Mouse (Mus musculus): ENCODE results near the gene Cbx3. TPM values are rescaled to one million over a fixed set of nuclear protein-coding genes. Genes with fewer than 3 reads are reported as not detected.

Cbx3 gene
- polyA plus RNA-seq (2014; fragmentation: Nextera tagmentation; extraction: Ambion mirVana) = 619 and 648 TPM in 2 replicates

- Histone ChIP-seq H3K9me3 (ENCODE audit: control insufficient read depth, low read length) (no peaks in the 10 kb centered on the region), H3K4me2 (ENCODE audit: low read depth) (peak within 1 kb of the TSS; percentile 55), H3K4me1 (ENCODE audit: control insufficient read depth, insufficient read depth, low read length) (peaks cover 20% of the 10 kb centered on the region), H3K27me3 (ENCODE audit: control insufficient read depth, insufficient read depth, low read length) (no peaks in the 10 kb centered on the region), H3K9ac (ENCODE audit: low read length) (peak within 1 kb of the TSS; percentile 100), H3K4me3 (ENCODE audit: low read depth, low read length) (peak within 1 kb of the TSS; percentile 99), H3K36me3 (ENCODE audit: control insufficient read depth, insufficient read depth, low read length) (peaks cover 12% of the 10 kb centered on the region; the same call in 1 of the 2 replicates), H3K27ac (ENCODE audit: low read depth, low read length) (peak within 1 kb of the TSS; percentile 100)
- ATAC-seq (ENCODE audit: insufficient read depth, low FRiP score, low TSS enrichment) (peak; percentile 70), DNase-seq (ENCODE audit: low spot score) (peak; percentile 93)
- WGBS = under 1% methylated on average over 77 of the region's 99 CpGs
These were observed at the start of gene Cbx3 for GRCm38 (mm10) chr6:51470311-51471178. Cbx3 (plus strand) TSS chr6:51470360.

- Histone ChIP-seq H3K27me3 (ENCODE audit: control insufficient read depth, insufficient read depth, low read length) (no peaks in the 10 kb centered on the region), H3K4me3 (ENCODE audit: low read depth, low read length) (no peak overlapping the region), H3K4me1 (ENCODE audit: control insufficient read depth, insufficient read depth, low read length) (no peaks in the 10 kb centered on the region), H3K4me2 (ENCODE audit: low read depth) (no peak overlapping the region), H3K9ac (ENCODE audit: low read length) (no peak overlapping the region), H3K36me3 (ENCODE audit: control insufficient read depth, insufficient read depth, low read length) (no peaks in the 10 kb centered on the region), H3K27ac (ENCODE audit: low read depth, low read length) (no peak overlapping the region), H3K9me3 (ENCODE audit: control insufficient read depth, low read length) (no peaks in the 10 kb centered on the region)
- DNase-seq (ENCODE audit: low spot score) = no peak
- 55% methylated on average over 11 of the region's 11 CpGs for WGBS
- ATAC-seq (ENCODE audit: insufficient read depth, low FRiP score, low TSS enrichment) = no peak
These were observed 46.6 kb upstream of the Cbx3 start for GRCm38 (mm10) chr6:51423466-51424122.

GRCm38 (mm10) chr6:51424537-51424936 is 45.6 kb upstream of the Cbx3 start:
- H3K27me3 ChIP-seq (ENCODE audit: control insufficient read depth, insufficient read depth, low read length) = no peaks in the 10 kb centered on the region
- no peak overlapping the region for H3K4me2 ChIP-seq (ENCODE audit: low read depth)
- H3K36me3 ChIP-seq (ENCODE audit: control insufficient read depth, insufficient read depth, low read length) = no peaks in the 10 kb centered on the region
- no peak overlapping the region for H3K9ac ChIP-seq (ENCODE audit: low read length)
- no peak for DNase-seq (ENCODE audit: low spot score)
- H3K4me3 ChIP-seq (ENCODE audit: low read depth, low read length) = no peak overlapping the region
- WGBS = 79% methylated on average over 2 of the region's 2 CpGs
- H3K27ac ChIP-seq (ENCODE audit: low read depth, low read length) = no peak overlapping the region
- no peak for ATAC-seq (ENCODE audit: insufficient read depth, low FRiP score, low TSS enrichment)
- no peaks in the 10 kb centered on the region for H3K4me1 ChIP-seq (ENCODE audit: control insufficient read depth, insufficient read depth, low read length)
- H3K9me3 ChIP-seq (ENCODE audit: control insufficient read depth, low read length) = no peaks in the 10 kb centered on the region

GRCm38 (mm10) chr6:51432535-51433397 is 37.4 kb upstream of the Cbx3 start, which contains the start of gene Nfe2l3:
Nfe2l3 (plus strand) TSS chr6:51432670.
- Histone ChIP-seq H3K27ac (ENCODE audit: low read depth, low read length) (no peak within 1 kb of the TSS), H3K4me1 (ENCODE audit: control insufficient read depth, insufficient read depth, low read length) (peaks cover 12% of the 10 kb centered on the region), H3K4me3 (ENCODE audit: low read depth, low read length) (peak within 1 kb of the TSS; percentile 51), H3K27me3 (ENCODE audit: control insufficient read depth, insufficient read depth, low read length) (peaks cover 35% of the 10 kb centered on the region), H3K4me2 (ENCODE audit: low read depth) (peak within 1 kb of the TSS; percentile 91), H3K9ac (ENCODE audit: low read length) (peak within 1 kb of the TSS; percentile 63), H3K36me3 (ENCODE audit: control insufficient read depth, insufficient read depth, low read length) (no peaks in the 10 kb centered on the region), H3K9me3 (ENCODE audit: control insufficient read depth, low read length) (no peaks in the 10 kb centered on the region)
- ATAC-seq (ENCODE audit: insufficient read depth, low FRiP score, low TSS enrichment) = peak; percentile 84
- peak; percentile 77 for DNase-seq (ENCODE audit: low spot score)
- WGBS = under 1% methylated on average over 73 of the region's 74 CpGs

DNA sequence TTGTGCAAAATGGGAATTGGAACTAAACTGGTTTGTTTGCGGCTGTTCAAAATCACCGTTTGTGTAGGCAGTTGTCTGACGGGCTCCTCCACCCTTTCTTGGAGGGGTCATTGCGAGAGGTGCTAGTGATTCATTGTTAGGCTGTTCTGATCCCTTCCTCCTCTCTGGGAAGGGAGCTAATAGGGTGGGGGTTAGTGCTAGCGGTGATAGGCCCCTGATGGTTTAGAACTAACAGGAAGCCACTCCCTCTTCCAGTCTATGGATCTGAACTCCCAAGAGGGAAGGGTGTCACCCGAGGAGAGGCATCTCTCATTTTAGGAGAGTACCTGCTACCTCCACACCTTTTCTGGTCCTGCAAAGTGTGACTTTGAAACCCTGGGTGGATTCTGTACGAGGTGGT is 35.9 kb upstream of the Cbx3 start:
- WGBS = 26% methylated on average over 7 of the region's 7 CpGs
- peaks cover 35% of the 10 kb centered on the region for H3K27me3 ChIP-seq (ENCODE audit: control insufficient read depth, insufficient read depth, low read length)
- no peak overlapping the region for H3K27ac ChIP-seq (ENCODE audit: low read depth, low read length)
- no peaks in the 10 kb centered on the region for H3K36me3 ChIP-seq (ENCODE audit: control insufficient read depth, insufficient read depth, low read length)
- DNase-seq (ENCODE audit: low spot score) (no peak), ATAC-seq (ENCODE audit: insufficient read depth, low FRiP score, low TSS enrichment) (no peak)
- peaks cover 12% of the 10 kb centered on the region for H3K4me1 ChIP-seq (ENCODE audit: control insufficient read depth, insufficient read depth, low read length)
- H3K4me2 ChIP-seq (ENCODE audit: low read depth) = no peak overlapping the region
- no peak overlapping the region for H3K4me3 ChIP-seq (ENCODE audit: low read depth, low read length)
- no peak overlapping the region for H3K9ac ChIP-seq (ENCODE audit: low read length)
- H3K9me3 ChIP-seq (ENCODE audit: control insufficient read depth, low read length) = no peaks in the 10 kb centered on the region

GRCm38 (mm10) chr6:51437665-51438064 is 32.5 kb upstream of the Cbx3 start:
- H3K9me3 ChIP-seq (ENCODE audit: control insufficient read depth, low read length) = no peaks in the 10 kb centered on the region
- H3K27ac ChIP-seq (ENCODE audit: low read depth, low read length) = no peak overlapping the region
- peak; percentile 4 for DNase-seq (ENCODE audit: low spot score)
- peaks cover 24% of the 10 kb centered on the region for H3K27me3 ChIP-seq (ENCODE audit: control insufficient read depth, insufficient read depth, low read length)
- no peak overlapping the region for H3K9ac ChIP-seq (ENCODE audit: low read length)
- ATAC-seq (ENCODE audit: insufficient read depth, low FRiP score, low TSS enrichment) = no peak
- 91% methylated on average over 4 of the region's 4 CpGs for WGBS
- no peak overlapping the region for H3K4me3 ChIP-seq (ENCODE audit: low read depth, low read length)
- no peak overlapping the region for H3K4me2 ChIP-seq (ENCODE audit: low read depth)
- peaks cover 8% of the 10 kb centered on the region for H3K4me1 ChIP-seq (ENCODE audit: control insufficient read depth, insufficient read depth, low read length)
- no peaks in the 10 kb centered on the region for H3K36me3 ChIP-seq (ENCODE audit: control insufficient read depth, insufficient read depth, low read length)

GRCm38 (mm10) chr6:51438826-51439330 is 31.3 kb upstream of the Cbx3 start:
- Histone ChIP-seq H3K36me3 (ENCODE audit: control insufficient read depth, insufficient read depth, low read length) (no peaks in the 10 kb centered on the region), H3K27me3 (ENCODE audit: control insufficient read depth, insufficient read depth, low read length) (peaks cover 12% of the 10 kb centered on the region), H3K9ac (ENCODE audit: low read length) (no peak overlapping the region), H3K4me3 (ENCODE audit: low read depth, low read length) (no peak overlapping the region), H3K27ac (ENCODE audit: low read depth, low read length) (no peak overlapping the region), H3K4me1 (ENCODE audit: control insufficient read depth, insufficient read depth, low read length) (no peaks in the 10 kb centered on the region), H3K4me2 (ENCODE audit: low read depth) (no peak overlapping the region), H3K9me3 (ENCODE audit: control insufficient read depth, low read length) (no peaks in the 10 kb centered on the region)
- peak; percentile 6 for DNase-seq (ENCODE audit: low spot score)
- WGBS = 92% methylated on average over 9 of the region's 9 CpGs
- ATAC-seq (ENCODE audit: insufficient read depth, low FRiP score, low TSS enrichment) = no peak

- ATAC-seq (ENCODE audit: insufficient read depth, low FRiP score, low TSS enrichment) (no peak), DNase-seq (ENCODE audit: low spot score) (peak; percentile 12)
- H3K27me3 ChIP-seq (ENCODE audit: control insufficient read depth, insufficient read depth, low read length) = no peaks in the 10 kb centered on the region
- no peak overlapping the region for H3K4me2 ChIP-seq (ENCODE audit: low read depth)
- no peaks in the 10 kb centered on the region for H3K36me3 ChIP-seq (ENCODE audit: control insufficient read depth, insufficient read depth, low read length)
- H3K27ac ChIP-seq (ENCODE audit: low read depth, low read length) = no peak overlapping the region
- H3K9me3 ChIP-seq (ENCODE audit: control insufficient read depth, low read length) = no peaks in the 10 kb centered on the region
- WGBS = 54% methylated on average over 9 of the region's 9 CpGs
- H3K9ac ChIP-seq (ENCODE audit: low read length) = no peak overlapping the region
- H3K4me3 ChIP-seq (ENCODE audit: low read depth, low read length) = no peak overlapping the region
- H3K4me1 ChIP-seq (ENCODE audit: control insufficient read depth, insufficient read depth, low read length) = no peaks in the 10 kb centered on the region
These were observed 27.8 kb upstream of the Cbx3 start for GRCm38 (mm10) chr6:51442191-51442835.

Measured in neural tube, embryonic 11.5 days (tissue).